Mouse (Mus musculus) stomach, postnatal 0 days (tissue): ENCODE measurements around the gene Slc41a2. TPM values are rescaled to one million over a fixed set of nuclear protein-coding genes. Genes with fewer than 3 reads are reported as not detected.

Experiments
- ATAC-seq: fragments of 200-750 bp; cut with Nextera tagmentation; 2 replicates; pipeline ENCODE4 v1.8.0; 2017; ENCODE audit not compliant: low FRiP score, low TSS enrichment
- DNase-seq: peaks from one replicate; pipeline ENCODE4 v3.0.0-alpha.2; 2016; ENCODE audit warnings: low spot score
- H3K27ac ChIP-seq: fragments of 300-500 bp; sonication (generic); replicated peaks from 2 replicates; pipeline ENCODE4 v1.5.1; 2014; ENCODE audit warnings: mild to moderate bottlenecking, control low read depth
- H3K27me3 ChIP-seq: fragments of 300-500 bp; sonication (generic); 2 replicates; pipeline ENCODE4 v1.6.1; 2014; ENCODE audit warnings: low read length; ENCODE audit not compliant: control insufficient read depth, insufficient read depth
- H3K36me3 ChIP-seq: fragments of 300-500 bp; sonication (generic); 2 replicates; pipeline ENCODE4 v1.6.1; 2014; ENCODE audit warnings: low read length, mixed read lengths; ENCODE audit not compliant: control insufficient read depth, insufficient read depth
- H3K4me1 ChIP-seq: fragments of 300-500 bp; sonication (generic); replicated peaks from 2 replicates; pipeline ENCODE4 v1.6.1; 2014; ENCODE audit warnings: antibody characterized with exemption; ENCODE audit not compliant: control insufficient read depth, insufficient read depth
- H3K4me2 ChIP-seq: fragments of 300-500 bp; sonication (generic); replicated peaks from 2 replicates; pipeline ENCODE4 v1.6.1; 2014; ENCODE audit warnings: low read depth, mild to moderate bottlenecking, control low read depth, moderate library complexity
- H3K4me3 ChIP-seq: fragments of 300-500 bp; sonication (generic); 2 replicates; pipeline ENCODE4 v1.5.1; 2014; ENCODE audit warnings: low read depth, low read length, control low read depth
- H3K9ac ChIP-seq: fragments of 300-500 bp; sonication (generic); 2 replicates; pipeline ENCODE4 v1.6.1; 2014; ENCODE audit warnings: mild to moderate bottlenecking, low read length, control low read depth, mixed read lengths
- H3K9me3 ChIP-seq: fragments of 300-500 bp; sonication (generic); 2 replicates; pipeline ENCODE4 v1.6.1; 2016; ENCODE audit warnings: low read length; ENCODE audit not compliant: control insufficient read depth
- CTCF ChIP-seq: IDR thresholded peaks from 2 replicates; pipeline ENCODE4 v1.5.1; 2016; ENCODE audit warnings: antibody characterized with exemption, low read depth, mild to moderate bottlenecking, moderate library complexity
- EP300 ChIP-seq: optimal IDR thresholded peaks from 2 replicates; pipeline ENCODE3; 2016; ENCODE audit warnings: antibody characterized with exemption
- WGBS: fragments of 180-500 bp; shearing (Covaris S2); extraction: QIAGEN DNeasy Blood & Tissue Kit; methylation state at CpG from one replicate; pipeline ENCODE4 v1.1.7; 2014; 5-methylcytosine and 5-hydroxymethylcytosine counted together
- polyA plus RNA-seq: library from polyadenylated mRNA; unstranded; fragments of >200 nt; fragmentation: Nextera tagmentation; extraction: Ambion mirVana; gene quantifications from 2 replicates; pipeline ENCODE4 v1.2.1, GENCODE M21; 2015

Slc41a2 gene
- polyA plus RNA-seq, 1 experiment from 2014 or later: 0.92 TPM

DNA sequence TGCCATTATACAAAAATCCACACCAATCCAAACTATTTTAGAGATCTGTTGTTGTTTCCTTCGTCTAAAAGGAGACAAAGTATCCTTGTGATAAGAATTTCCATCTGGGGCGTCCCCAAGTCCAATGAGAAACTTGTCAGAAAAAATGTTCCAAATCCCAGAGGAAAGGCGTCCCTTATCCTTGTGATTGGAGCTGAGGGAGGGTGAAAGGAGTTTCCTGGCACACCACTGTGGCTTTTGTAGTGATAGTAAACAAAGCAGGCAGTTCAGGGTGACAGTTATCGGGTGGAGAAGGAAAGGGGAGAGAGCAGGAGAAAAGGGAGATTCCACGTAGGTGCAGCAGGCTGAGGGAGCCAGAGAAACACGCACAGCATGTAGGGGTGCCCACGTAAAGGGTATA lies 9.8 kb upstream of the Slc41a2 start:
- Histone ChIP-seq H3K9ac (no peak overlapping the region), H3K4me2 (no peak overlapping the region), H3K9me3 (no peaks in the 10 kb centered on the region), H3K36me3 (no peaks in the 10 kb centered on the region), H3K27ac (no peak overlapping the region), H3K4me1 (no peaks in the 10 kb centered on the region), H3K27me3 (no peaks in the 10 kb centered on the region), H3K4me3 (no peak overlapping the region)
- TF ChIP-seq EP300 (no peak), CTCF (no peak)
- WGBS: 31% methylated on average over 7 of the region's 7 CpGs
- no peak for DNase-seq
- ATAC-seq: no peak

DNA sequence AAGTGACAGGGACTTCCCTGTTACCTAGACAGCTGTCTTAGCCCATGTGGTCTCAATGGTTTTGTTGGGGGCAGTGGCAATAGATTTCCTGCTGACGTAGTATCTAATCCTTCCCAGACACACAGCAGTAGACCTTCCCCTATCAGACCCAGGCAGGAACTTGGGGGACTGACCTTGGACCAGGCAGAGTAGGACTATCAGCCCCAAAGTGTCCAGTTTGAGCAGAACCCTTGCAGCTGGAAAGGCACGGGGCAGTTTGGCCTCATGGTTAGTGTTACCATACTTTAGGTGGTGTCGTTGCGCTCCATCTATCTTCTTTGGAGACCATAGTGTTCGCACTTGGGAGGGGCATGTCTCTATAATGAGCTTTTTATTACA lies 8.7 kb upstream of the Slc41a2 start:
- TF ChIP-seq CTCF: no peak
- TF ChIP-seq EP300: no peak
- WGBS: 86% methylated on average over 5 of the region's 5 CpGs

DNA sequence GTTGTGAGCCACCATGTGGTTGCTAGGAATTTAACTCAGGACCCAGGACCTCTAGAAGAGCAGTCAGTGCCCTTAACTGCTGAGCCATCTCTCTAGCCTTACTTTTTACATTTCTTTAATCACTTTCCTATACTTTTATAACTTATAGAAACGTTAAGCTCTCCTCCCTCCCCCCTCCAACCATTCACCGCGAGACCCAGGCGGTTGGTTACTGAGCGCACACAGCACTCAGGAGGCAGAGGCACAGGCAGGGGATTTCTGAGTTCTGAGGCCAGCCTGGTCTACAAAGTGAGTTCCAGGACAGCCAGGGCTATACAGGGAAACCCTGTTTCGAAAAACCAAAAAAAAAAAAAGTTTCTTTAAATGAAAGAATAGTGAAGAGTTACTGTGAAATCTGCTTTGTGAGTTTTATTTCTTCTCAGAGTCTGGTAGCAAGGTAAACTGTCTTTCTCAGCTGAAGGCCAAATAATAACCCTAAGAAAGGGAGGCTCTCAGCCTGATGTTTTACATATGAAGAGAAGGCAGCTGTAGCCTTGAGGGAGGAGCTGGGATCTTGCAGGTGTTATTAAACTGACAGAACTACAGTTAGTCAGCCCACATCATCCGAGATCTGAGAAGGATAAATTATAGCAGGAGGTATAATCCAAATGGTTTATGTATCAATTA lies 8.1 kb upstream of the Slc41a2 start:
- Histone ChIP-seq H3K4me2 (no peak overlapping the region), H3K4me1 (no peaks in the 10 kb centered on the region), H3K4me3 (no peak overlapping the region), H3K27me3 (no peaks in the 10 kb centered on the region), H3K27ac (no peak overlapping the region), H3K9me3 (no peaks in the 10 kb centered on the region), H3K36me3 (no peaks in the 10 kb centered on the region), H3K9ac (no peak overlapping the region)
- no peak for ATAC-seq
- no peak for DNase-seq
- no peak for TF ChIP-seq EP300
- no peak for TF ChIP-seq CTCF
- 52% methylated on average over 7 of the region's 7 CpGs for WGBS

More for the DNA sequence above, 8.7 kb upstream of the Slc41a2 start:
- Histone ChIP-seq H3K9me3 (no peaks in the 10 kb centered on the region), H3K36me3 (no peaks in the 10 kb centered on the region), H3K27me3 (no peaks in the 10 kb centered on the region), H3K9ac (no peak overlapping the region), H3K4me3 (no peak overlapping the region), H3K27ac (no peak overlapping the region), H3K4me1 (no peaks in the 10 kb centered on the region), H3K4me2 (no peak overlapping the region)
- DNase-seq: no peak
- ATAC-seq: no peak

DNA sequence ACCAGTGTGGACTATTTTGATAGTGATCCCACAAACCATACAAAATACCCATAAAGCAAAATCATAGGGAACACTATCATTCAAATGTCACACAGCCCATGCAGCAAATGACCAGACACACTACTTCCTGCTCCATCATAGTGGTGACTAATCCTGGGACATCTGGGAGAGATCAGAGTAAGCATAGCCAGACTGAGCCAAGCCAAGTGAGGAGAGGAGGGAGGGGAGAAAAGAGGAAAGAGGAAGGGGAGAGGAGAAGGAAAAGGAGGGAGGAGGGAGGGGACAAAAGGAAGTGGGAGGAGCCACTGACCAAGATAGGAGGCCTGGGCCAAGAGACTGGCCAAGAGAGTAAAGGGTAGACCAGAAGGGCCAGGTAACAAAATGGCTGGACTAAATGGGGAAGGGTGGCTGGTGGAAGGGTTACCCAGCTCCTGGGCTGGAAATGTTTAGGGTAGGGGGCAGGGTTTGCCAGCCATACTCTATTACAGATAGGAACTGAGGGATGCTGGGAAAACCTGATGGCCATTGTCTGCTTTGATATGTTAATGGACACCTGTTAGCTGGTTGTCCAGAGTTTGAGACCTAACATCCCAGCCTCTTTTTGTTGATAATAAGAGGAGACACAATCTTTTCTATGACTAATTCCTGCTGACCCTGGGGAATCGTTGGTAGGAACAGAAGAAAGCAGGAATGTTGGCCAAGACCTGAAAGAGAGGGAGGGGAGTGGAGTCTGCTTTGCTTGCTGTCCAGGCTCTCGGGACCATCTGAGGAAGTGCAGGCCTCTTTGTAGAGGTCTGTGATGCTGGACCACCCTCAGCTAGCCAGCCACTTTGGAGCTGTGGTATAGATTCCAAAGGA lies 6.4 kb upstream of the Slc41a2 start:
- Histone ChIP-seq H3K4me2 (no peak overlapping the region), H3K4me3 (no peak overlapping the region), H3K27me3 (no peaks in the 10 kb centered on the region), H3K4me1 (no peaks in the 10 kb centered on the region), H3K9ac (no peak overlapping the region), H3K36me3 (no peaks in the 10 kb centered on the region), H3K9me3 (no peaks in the 10 kb centered on the region), H3K27ac (no peak overlapping the region)
- no peak for TF ChIP-seq CTCF
- TF ChIP-seq EP300: no peak
- DNase-seq (no peak), ATAC-seq (no peak)
- WGBS: 39% methylated on average over 2 of the region's 2 CpGs

DNA sequence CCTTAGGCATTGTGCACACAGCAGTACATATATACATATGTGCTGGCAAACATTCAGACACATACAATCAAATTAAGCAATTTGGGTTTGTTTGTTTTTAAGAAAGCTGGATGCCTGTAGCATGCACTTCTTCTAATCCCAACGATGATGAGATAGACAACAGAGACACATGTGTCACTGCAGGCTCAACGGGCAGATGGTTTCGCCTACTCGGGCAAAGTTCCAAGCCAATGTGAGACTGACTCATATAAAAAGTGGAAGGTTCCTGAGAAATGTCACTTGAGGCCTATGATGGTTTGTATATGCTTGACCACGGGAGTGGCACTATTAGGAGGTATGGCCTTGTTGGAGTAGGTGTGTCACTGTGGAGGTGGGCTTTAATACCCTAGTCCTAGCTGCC lies 5.5 kb upstream of the Slc41a2 start:
- no peak overlapping the region for H3K27ac ChIP-seq
- ATAC-seq: no peak
- H3K36me3 ChIP-seq: no peaks in the 10 kb centered on the region
- TF ChIP-seq EP300 (no peak), CTCF (no peak)
- no peak overlapping the region for H3K9ac ChIP-seq
- H3K4me3 ChIP-seq: no peak overlapping the region
- H3K27me3 ChIP-seq: no peaks in the 10 kb centered on the region
- H3K4me1 ChIP-seq: no peaks in the 10 kb centered on the region
- DNase-seq: no peak
- no peak overlapping the region for H3K4me2 ChIP-seq
- 59% methylated on average over 5 of the region's 5 CpGs for WGBS
- no peaks in the 10 kb centered on the region for H3K9me3 ChIP-seq

DNA sequence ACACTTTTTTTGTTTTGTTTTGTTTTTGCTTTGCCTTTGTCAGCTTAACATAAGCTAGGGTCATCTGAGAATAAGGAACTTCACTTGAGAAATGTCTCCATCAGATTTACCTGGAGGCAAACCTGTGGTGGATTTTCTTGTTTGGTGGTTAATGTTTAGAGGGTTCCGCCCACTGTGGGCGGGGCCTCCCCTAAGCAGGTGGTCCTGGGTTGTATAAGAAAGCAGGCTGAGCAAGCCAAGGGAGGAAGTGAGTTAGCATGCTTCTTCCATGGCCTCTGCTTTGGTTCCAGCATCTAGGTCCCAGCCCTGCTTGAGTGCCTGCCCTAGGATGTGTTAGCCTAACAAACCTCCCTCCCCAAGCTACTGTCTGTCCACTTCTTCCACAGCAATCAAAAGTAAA lies 3.5 kb upstream of the Slc41a2 start:
- H3K4me2 ChIP-seq: no peak overlapping the region
- H3K4me3 ChIP-seq: no peak overlapping the region
- no peaks in the 10 kb centered on the region for H3K4me1 ChIP-seq
- peaks cover 3% of the 10 kb centered on the region; the same call in 1 of the 2 replicates for H3K27me3 ChIP-seq
- DNase-seq (no peak), ATAC-seq (no peak)
- H3K36me3 ChIP-seq: no peaks in the 10 kb centered on the region
- WGBS: 26% methylated on average over 2 of the region's 2 CpGs
- no peak for TF ChIP-seq CTCF
- TF ChIP-seq EP300: no peak
- H3K9me3 ChIP-seq: no peaks in the 10 kb centered on the region
- H3K9ac ChIP-seq: no peak overlapping the region
- H3K27ac ChIP-seq: no peak overlapping the region
